Mouse (Mus musculus): ENCODE data around the gene Ggn. TPM values are rescaled to one million over a fixed set of nuclear protein-coding genes. Genes with fewer than 3 reads are reported as not detected.

Gene Ggn
- total and polyA plus RNA-seq, 3 experiments: 0.19 to 1.0 TPM; not detected in 1

GRCm38 (mm10) chr7:29213675-29214082, 43.7 kb downstream of the Ggn start, which contains the start of gene Catsperg1:
Catsperg1 (minus strand) TSS chr7:29214035.
- no peaks in the 10 kb centered on the region for H3K27me3 ChIP-seq (ENCODE audit: control insufficient read depth in 1 of 2, insufficient read depth in 2 of 2, low read length in 2 of 2)
- no peak within 1 kb of the TSS for H3K9ac ChIP-seq (ENCODE audit: control insufficient read depth, low read depth, low read length, poor library complexity, severe bottlenecking)
- peaks cover 0 to 2% of the 10 kb centered on the region in 2 experiments; a peak in 2 of 4 replicates for H3K36me3 ChIP-seq (ENCODE audit: control insufficient read depth in 1 of 2, insufficient read depth in 2 of 2, low read length in 2 of 2)
- no peak within 1 kb of the TSS for H3K27ac ChIP-seq (ENCODE audit: control insufficient read depth, low read depth, low read length)
- H3K4me1 ChIP-seq (ENCODE audit: control insufficient read depth in 1 of 2, insufficient read depth in 2 of 2, low read length in 2 of 2): peaks cover 1 to 3% of the 10 kb centered on the region in 2 experiments; a peak in 3 of 4 replicates
- DNase-seq (ENCODE audit: low read depth, low spot score): no peak
- H3K4me3 ChIP-seq (ENCODE audit: control insufficient read depth in 1 of 2, insufficient read depth in 1 of 2, low read depth in 2 of 2, low read length in 2 of 2): no peak within 1 kb of the TSS
- TF ChIP-seq HCFC1 (IDR thresholded peaks at IDR 0.05; ENCODE audit: low read depth, low read length): no peak
- TF ChIP-seq POLR2AphosphoS2 (IDR thresholded peaks at IDR 0.05; ENCODE audit: low read length): no peak
- no peak for TF ChIP-seq USF1 (IDR thresholded peaks at IDR 0.05; ENCODE audit: low read depth, low read length)
- no peak for TF ChIP-seq GABPA (IDR thresholded peaks at IDR 0.05; ENCODE audit: low read depth, low read length)
- TF ChIP-seq TBP (IDR thresholded peaks at IDR 0.05; ENCODE audit: low read depth, low read length): no peak
- no peak for TF ChIP-seq UBTF (IDR thresholded peaks at IDR 0.05; ENCODE audit: borderline replicate concordance, insufficient read depth, low read depth, low read length)
- no peaks in the 10 kb centered on the region for H3K9me3 ChIP-seq (replicated peaks; ENCODE audit: insufficient read depth, low read length)
- no peaks in the 10 kb centered on the region for H3K79me2 ChIP-seq (ENCODE audit: control insufficient read depth, insufficient read depth, low read length, poor library complexity)

GRCm38 (mm10) chr7:29214236-29214635, 44.2 kb downstream of the Ggn start:
- no peaks in the 10 kb centered on the region for H3K9me3 ChIP-seq (replicated peaks; ENCODE audit: insufficient read depth, low read length)
- no peak for DNase-seq (ENCODE audit: low read depth, low spot score)
- no peaks in the 10 kb centered on the region for H3K27me3 ChIP-seq (ENCODE audit: control insufficient read depth in 1 of 2, insufficient read depth in 2 of 2, low read length in 2 of 2)
- H3K4me1 ChIP-seq (ENCODE audit: control insufficient read depth in 1 of 2, insufficient read depth in 2 of 2, low read length in 2 of 2): peaks cover 1 to 3% of the 10 kb centered on the region in 2 experiments; a peak in 3 of 4 replicates
- no peak overlapping the region for H3K9ac ChIP-seq (ENCODE audit: control insufficient read depth, low read depth, low read length, poor library complexity, severe bottlenecking)
- H3K79me2 ChIP-seq (ENCODE audit: control insufficient read depth, insufficient read depth, low read length, poor library complexity): no peaks in the 10 kb centered on the region
- H3K27ac ChIP-seq (ENCODE audit: control insufficient read depth, low read depth, low read length): no peak overlapping the region
- no peak for TF ChIP-seq UBTF (IDR thresholded peaks at IDR 0.05; ENCODE audit: borderline replicate concordance, insufficient read depth, low read depth, low read length)
- no peak for TF ChIP-seq GATA1 (IDR thresholded peaks at IDR 0.05; ENCODE audit: low read depth, low read length)
- no peak for TF ChIP-seq BHLHE40 (IDR thresholded peaks at IDR 0.05; ENCODE audit: borderline replicate concordance, low read depth, low read length)
- no peak for TF ChIP-seq GABPA (IDR thresholded peaks at IDR 0.05; ENCODE audit: low read depth, low read length)
- no peak for TF ChIP-seq NRF1 (IDR thresholded peaks at IDR 0.05; ENCODE audit: insufficient read depth, low read depth, low read length, poor library complexity, severe bottlenecking)
- TF ChIP-seq HCFC1 (IDR thresholded peaks at IDR 0.05; ENCODE audit: low read depth, low read length): no peak
- TF ChIP-seq RAD21 (IDR thresholded peaks at IDR 0.05; ENCODE audit: low read depth, low read length): no peak
- no peak for TF ChIP-seq ELF1 (IDR thresholded peaks at IDR 0.05; ENCODE audit: low read depth, low read length)
- no peak for TF ChIP-seq ZC3H11A (IDR thresholded peaks at IDR 0.05; ENCODE audit: low read depth, low read length)
- no peak for TF ChIP-seq ZKSCAN1 (IDR thresholded peaks at IDR 0.05; ENCODE audit: low read depth, low read length)
- no peak for TF ChIP-seq E2F4 (IDR thresholded peaks at IDR 0.05; ENCODE audit: borderline replicate concordance, low read depth, low read length)
- no peak for TF ChIP-seq POLR2AphosphoS5 (IDR thresholded peaks at IDR 0.05; ENCODE audit: borderline replicate concordance, low read depth, low read length)
- peaks cover 0 to 2% of the 10 kb centered on the region in 2 experiments; a peak in 2 of 4 replicates for H3K36me3 ChIP-seq (ENCODE audit: control insufficient read depth in 1 of 2, insufficient read depth in 2 of 2, low read length in 2 of 2)
- no peak overlapping the region for H3K4me3 ChIP-seq (ENCODE audit: control insufficient read depth in 1 of 2, insufficient read depth in 1 of 2, low read depth in 2 of 2, low read length in 2 of 2)

All from MEL (cell line).